Mouse (Mus musculus): ENCODE data around the gene Olfm2.

- TF ChIP-seq ZNF384 (IDR thresholded peaks at IDR 0.05; ENCODE audit: low read depth, low read length) = no peak
- no peak for TF ChIP-seq HCFC1 (IDR thresholded peaks at IDR 0.05; ENCODE audit: borderline replicate concordance, insufficient read depth, low read length)
- TF ChIP-seq MAFK (IDR thresholded peaks at IDR 0.05; ENCODE audit: insufficient read depth, low read depth, low read length) = no peak
These were observed 65.7 kb downstream of the Olfm2 start for GRCm38 (mm10) chr9:20680378-20680958.

Data from ES-E14 (cell line).